Mouse (Mus musculus) leukemia stem cell, adult 10-12 weeks (primary cell): ENCODE data around the gene Mocs3. TPM values are rescaled to one million over a fixed set of nuclear protein-coding genes. Genes with fewer than 3 reads are reported as not detected.

Experiments used
- polyA plus RNA-seq: library from polyadenylated mRNA; stranded (reverse); fragments of >175 nt; gene quantifications from 2 replicates; pipeline ENCODE4 v1.2.3, GENCODE M21; 2012; ENCODE audit warnings: low replicate concordance

The Mocs3 gene
- 25.5 and 26.7 TPM in 2 replicates for polyA plus RNA-seq

DNA sequence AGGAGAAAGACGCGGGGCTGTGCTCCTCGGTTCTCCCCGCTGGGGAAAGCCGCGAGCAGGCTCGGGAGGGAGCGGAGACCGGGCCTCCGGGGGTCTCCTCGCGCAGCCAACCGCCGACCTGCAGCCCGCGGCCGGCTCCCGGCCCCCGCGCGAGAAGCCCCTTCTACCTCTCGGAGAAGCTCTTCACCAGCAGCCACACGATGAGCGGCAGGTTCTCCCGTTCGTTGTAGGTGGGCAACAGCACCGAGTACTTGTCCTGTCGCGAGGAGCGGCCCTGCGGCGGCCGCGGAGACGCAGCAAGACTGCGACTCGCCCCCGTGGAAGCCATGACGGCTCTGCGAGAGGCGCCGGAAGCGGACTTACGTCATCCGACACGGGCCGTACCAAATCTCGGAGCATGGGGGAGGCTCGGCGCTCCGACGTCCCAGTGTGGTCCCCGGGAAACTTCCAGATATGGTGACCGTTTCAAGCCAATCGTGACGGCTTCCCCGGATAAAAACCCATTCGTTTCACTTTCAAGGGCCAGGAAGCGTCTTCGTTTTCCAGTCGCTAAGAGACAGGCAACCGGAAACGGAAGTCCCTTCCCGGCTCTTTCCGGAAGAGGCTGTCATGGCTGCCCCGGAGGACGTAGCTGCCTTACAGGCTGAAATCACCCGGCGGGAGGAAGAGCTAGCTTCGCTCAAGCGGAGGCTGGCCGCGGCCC is at the start of gene Mocs3, which contains the start of the genes Gm20716 and Dpm1:
TSS of gene Mocs3 (plus strand) at position 597 of the 703 bp plus-strand sequence.
TSS of gene Gm20716 (minus strand) at position 339 of the 703 bp plus-strand sequence.
TSS of gene Dpm1 (minus strand) at position 566 of the 703 bp plus-strand sequence.

DNA sequence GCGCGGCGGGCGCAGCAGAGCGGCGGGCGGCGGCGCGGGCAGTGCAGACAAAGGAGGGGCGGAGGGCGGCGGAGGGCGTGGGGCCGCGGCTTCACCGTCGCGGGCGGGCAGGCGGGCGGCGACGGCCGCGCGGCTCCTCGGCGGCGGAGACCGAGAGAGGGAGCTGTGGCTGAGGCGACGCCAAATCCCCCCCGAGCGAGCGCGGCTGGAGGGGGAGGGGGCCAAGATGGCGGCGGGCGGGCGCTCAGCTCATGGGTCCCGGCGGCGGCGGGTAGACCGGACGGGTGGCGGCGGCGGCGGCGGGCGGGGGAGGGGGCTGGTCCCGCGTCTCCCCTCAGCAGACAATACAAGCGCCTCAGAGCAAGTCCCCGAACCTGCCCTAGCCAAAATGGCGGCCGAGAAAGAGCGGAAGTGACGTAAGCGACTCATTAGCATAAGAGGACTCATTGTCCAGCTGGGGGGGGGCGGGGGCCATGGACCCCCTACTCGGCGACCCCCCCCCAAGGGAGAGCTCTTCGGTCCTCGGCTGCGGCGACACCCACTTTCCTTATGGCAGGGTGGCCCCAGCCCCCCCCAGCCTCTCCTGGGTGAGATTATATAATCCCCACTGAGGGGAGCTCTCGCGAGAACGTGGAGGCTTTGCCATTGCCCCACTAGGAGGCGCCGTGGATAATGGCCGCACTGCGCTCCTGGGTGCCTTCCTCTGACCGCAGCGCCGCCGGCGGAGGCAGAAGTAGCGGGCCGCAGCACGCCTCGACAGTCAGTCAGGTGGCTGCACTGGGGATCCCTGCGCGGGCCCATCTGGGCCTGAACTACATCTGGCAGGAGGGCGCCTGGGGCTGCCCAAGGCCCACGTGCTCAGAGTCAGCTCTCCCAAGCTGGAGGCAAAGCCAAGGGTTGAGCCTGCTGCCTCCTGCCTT is 23.4 kb upstream of the Mocs3 start, which contains the start of gene Adnp:
TSS of gene Adnp (minus strand) at position 388 of the 920 bp plus-strand sequence.

DNA sequence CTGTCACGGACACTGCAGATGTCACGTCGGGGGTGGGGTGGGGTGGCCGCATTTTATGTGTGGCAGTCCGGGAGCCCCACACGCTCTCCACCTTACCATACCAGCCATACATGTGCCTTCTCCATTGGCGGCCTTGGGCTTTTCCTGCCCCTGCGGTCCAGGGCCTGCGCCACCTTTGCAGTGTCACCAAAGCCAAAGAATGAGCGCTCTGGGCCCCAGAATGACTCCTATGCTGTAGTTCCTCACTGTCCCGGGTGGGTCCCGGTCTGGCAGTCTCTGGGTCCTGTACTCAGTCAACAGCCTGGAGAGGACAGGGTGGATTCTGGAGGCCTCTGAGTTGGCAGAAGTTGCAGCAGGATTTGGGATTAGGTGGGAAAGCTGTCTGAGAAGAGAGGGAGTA is 51.2 kb downstream of the Mocs3 start, which contains the start of gene Kcng1:
TSS of gene Kcng1 (minus strand) at position 155 of the 400 bp plus-strand sequence.

Other genes starting within 250 kb of the Mocs3 start
- gene Ripor3, start 220.0 kb upstream of the Mocs3 start, polyA plus RNA-seq, result 1.1 and 3.5 TPM in 2 replicates
- 0.72 and 0.85 TPM in 2 replicates for gene Pard6b, start 149.6 kb upstream of the Mocs3 start, polyA plus RNA-seq
- 37.1 and 52.2 TPM in 2 replicates for gene Adnp, start 23.5 kb upstream of the Mocs3 start, polyA plus RNA-seq
- gene Gm20716, start 258 bp upstream of the Mocs3 start, polyA plus RNA-seq, result not detected in 2 replicates
- 10.7 and 39.3 TPM in 2 replicates for gene Dpm1, start within 50 bp of the Mocs3 start, polyA plus RNA-seq
- gene Kcng1, start 51.1 kb downstream of the Mocs3 start, polyA plus RNA-seq, result not detected in 2 replicates